ENCODE assay signal across 9 mouse cellular contexts in genomic region chr1:42713104-42713932, GRCm38 (mm10). TPM values are rescaled to one million over a fixed set of nuclear protein-coding genes. Genes with fewer than 3 reads are reported as not detected.
DNase-seq lines count a peak whose midpoint lies in the region; ATAC-seq and TF ChIP-seq lines count a peak whose summit lies in the region.
"Had no signal": no experiment of that assay in that cellular context is flagged by ENCODE, and none has a peak within 500 bp of the region (broad histone marks: within the 10 kb centered on the region; RNA-seq: fewer than 3 reads in every experiment).

No protein-coding gene starts in this region.

- peaks cover 68% of the 10 kb centered on the region for H3K27me3 ChIP-seq in lung, embryonic 16.5 days (ENCODE audit: control insufficient read depth, insufficient read depth, low read depth, low read length)
- peaks cover 91% of the 10 kb centered on the region for H3K27me3 ChIP-seq in heart, embryonic 15.5 days

- peak overlapping the region; percentile 73 for H3K4me2 ChIP-seq in lung, embryonic 16.5 days (ENCODE audit: low read depth, low read length)
- H3K4me2 ChIP-seq in heart, embryonic 15.5 days, result peak overlapping the region; percentile 89

- peak; percentile 41; the same call in 1 of the 2 replicates for ATAC-seq in lung, embryonic 16.5 days (ENCODE audit: low read depth)
- no peak for ATAC-seq in heart, embryonic 15.5 days (replicated peaks; ENCODE audit: insufficient number of reproducible peaks, insufficient read depth, low FRiP score, low read depth)
- ATAC-seq in megakaryocyte-erythroid progenitor cell, adult 5-6 weeks (replicated peaks; ENCODE audit: low FRiP score, low TSS enrichment, poor library complexity, severe bottlenecking), result no peak; the same call in 1 of the 2 replicates

- under 1% methylated on average over 46 of the region's 46 CpGs for WGBS in lung, embryonic 16.5 days
- WGBS in heart, embryonic 15.5 days, result under 1% methylated on average over 46 of the region's 46 CpGs
- 14% methylated on average over 46 of the region's 46 CpGs for WGBS in olfactory bulb, adult 2 months

- no peak for TF ChIP-seq POLR2A in olfactory bulb, adult 2 months (IDR thresholded peaks at IDR 0.05; ENCODE audit: insufficient read depth, low read depth, low read length)

- intact Hi-C loops in left cerebral cortex, postnatal 4 days (cut with DNase I), result loop anchor here (5.0 kb wide), 1 partner anchor 1441 kb away; no protein-coding TSS in a partner anchor

- no peaks in the 10 kb centered on the region for H3K9me3 ChIP-seq in lung, embryonic 16.5 days (ENCODE audit: control insufficient read depth, low read length)
- no peaks in the 10 kb centered on the region for H3K9me3 ChIP-seq in heart, embryonic 15.5 days (replicated peaks)

- H3K36me3 ChIP-seq in lung, embryonic 16.5 days (ENCODE audit: control insufficient read depth, insufficient read depth, low read length), result no peaks in the 10 kb centered on the region
- H3K36me3 ChIP-seq in heart, embryonic 15.5 days, result no peaks in the 10 kb centered on the region

- no peak overlapping the region; the same call in 1 of the 2 replicates for H3K9ac ChIP-seq in lung, embryonic 16.5 days (ENCODE audit: low read length)
- H3K9ac ChIP-seq in heart, embryonic 15.5 days, result peak overlapping the region; percentile 7; the same call in 1 of the 2 replicates

- peaks cover 12% of the 10 kb centered on the region for H3K4me1 ChIP-seq in lung, embryonic 16.5 days (replicated peaks; ENCODE audit: control insufficient read depth, insufficient read depth, low read length)
- H3K4me1 ChIP-seq in heart, embryonic 15.5 days (replicated peaks), result peaks cover 15% of the 10 kb centered on the region
- H3K4me1 ChIP-seq in olfactory bulb, adult 2 months (ENCODE audit: control insufficient read depth, insufficient read depth, low read length), result peaks cover 12% of the 10 kb centered on the region

- H3K27ac ChIP-seq in lung, embryonic 16.5 days (ENCODE audit: low read length), result no peak overlapping the region
- no peak overlapping the region for H3K27ac ChIP-seq in heart, embryonic 15.5 days
- peak overlapping the region; percentile 3; the same call in 1 of the 2 replicates for H3K27ac ChIP-seq in olfactory bulb, adult 2 months (ENCODE audit: insufficient read depth, low read depth, low read length)

- no peak for TF ChIP-seq CTCF in olfactory bulb, adult 2 months (IDR thresholded peaks at IDR 0.05; ENCODE audit: insufficient read depth, low read depth, low read length)

- DNase-seq in adrenal gland, adult (ENCODE audit: inconsistent age in 2 of 2, low spot score in 1 of 2), result peak; percentile 13 to 62
- no peak for DNase-seq in adrenal gland, adult 8-10 months
- DNase-seq in lung, postnatal 25 days (ENCODE audit: low spot score), result no peak
- DNase-seq in left cerebral cortex, postnatal 4 days, result peak; percentile 60

- peak overlapping the region; percentile 46 for H3K4me3 ChIP-seq in lung, embryonic 16.5 days (ENCODE audit: low read length)
- H3K4me3 ChIP-seq in heart, embryonic 15.5 days, result peak overlapping the region; percentile 51
- peak overlapping the region; percentile 44 for H3K4me3 ChIP-seq in olfactory bulb, adult 2 months (ENCODE audit: insufficient read depth, low read depth, low read length)
- H3K4me3 ChIP-seq: erythroblast, embryonic 14.5 days had no signal

RNA-seq across cellular contexts. Expression of gene Pou3f3, which starts 17.8 kb away (rescaled TPM):
- under 1 TPM; 0.03 to 0.11 (median 0.08) TPM for total RNA-seq in adrenal gland, adult 8-10 months (2022)
- 0.10 and 0.14 TPM in 2 replicates for polyA plus RNA-seq in lung, embryonic 16.5 days (2015; fragmentation: Nextera tagmentation; extraction: Ambion mirVana)
- polyA plus RNA-seq in heart, embryonic 15.5 days (2015; fragmentation: Nextera tagmentation; extraction: Ambion mirVana), result 0.03 and 0.06 TPM in 2 replicates
- 100 to 1,000 TPM; 102 to 123 TPM for total RNA-seq in left cerebral cortex, postnatal 4 days (2021)
- not detected in 2 replicates for polyA plus RNA-seq in olfactory bulb, adult 2 months (2012; ENCODE audit: insufficient read depth, insufficient read length, low replicate concordance, missing spikeins)
- total RNA-seq in megakaryocyte-erythroid progenitor cell, adult 5-6 weeks (2014; fragmentation: Nextera tagmentation), result not detected in 2 replicates
- total RNA-seq in megakaryocyte-erythroid progenitor cell, adult 5-6 weeks (2017), result not detected in 2 replicates
- polyA plus RNA-seq: erythroblast, embryonic 14.5 days had no signal

Comparison
In these comparisons a context has a peak if more than half of its experiments do, and no peak if none do; other contexts are left out.
1. DNase-seq: peak in adrenal gland, adult (2 of 2) and left cerebral cortex, postnatal 4 days (single experiment); none in adrenal gland, adult 8-10 months (single experiment) and lung, postnatal 25 days (single experiment).
2. RNA of gene Pou3f3, which starts 17.8 kb away (total RNA-seq): 102 to 123 TPM in left cerebral cortex, postnatal 4 days; 0.03 to 0.11 TPM in adrenal gland, adult 8-10 months and not detected in megakaryocyte-erythroid progenitor cell, adult 5-6 weeks; every median in the first group is over 10 times any median in the second.
3. Peak in every context shown above with its lines, with median percentiles within 50 percentile points of each other: H3K4me3 ChIP-seq.